Mouse (Mus musculus): Measurements from ENCODE around the gene Cstad. TPM values are rescaled to one million over a fixed set of nuclear protein-coding genes. Genes with fewer than 3 reads are reported as not detected.
A peak's percentile ranks its signal among the peaks of the same experiment; 100 is the strongest.

Gene Cstad
- polyA plus RNA-seq (2015; fragmentation: Nextera tagmentation; extraction: Ambion mirVana), result 0.51 and 0.63 TPM in 2 replicates

DNA sequence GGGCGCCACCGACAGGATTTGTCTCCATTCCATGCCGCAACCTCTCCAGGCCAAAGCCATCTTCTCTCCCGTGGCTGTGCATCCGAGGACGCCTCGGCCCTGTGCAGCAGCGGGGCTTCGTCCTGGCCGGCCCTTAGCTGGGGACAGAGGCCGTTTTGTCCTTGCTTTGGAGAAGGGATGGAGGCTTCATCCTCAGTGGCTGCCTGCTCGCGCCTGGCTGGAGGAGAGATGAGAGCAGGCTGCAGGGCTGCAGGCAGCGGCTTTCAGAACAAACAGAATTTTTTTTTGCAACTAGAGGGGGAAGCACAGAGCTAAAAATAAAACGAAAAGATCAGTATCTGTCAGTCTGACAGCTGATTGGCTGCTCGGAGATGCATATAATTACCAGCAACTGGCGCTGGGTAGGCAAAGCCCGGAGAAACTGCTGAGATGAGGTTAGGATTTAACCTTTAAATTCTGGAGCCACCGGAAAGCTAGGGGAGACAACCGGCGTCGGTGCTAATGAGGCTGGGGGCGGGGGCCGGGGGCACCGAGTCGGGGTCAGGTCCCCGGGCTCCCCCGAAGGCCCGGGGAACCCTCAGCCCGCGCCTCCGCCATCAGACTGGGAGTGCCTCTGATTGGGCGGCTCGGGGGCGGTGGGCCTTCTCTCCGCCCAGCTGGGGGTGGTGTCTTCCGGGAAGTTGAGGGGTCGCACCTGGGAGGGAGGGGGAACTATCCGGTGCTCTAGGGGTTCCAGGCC, at the start of gene Cstad:
Cstad (plus strand) TSS at position 400 of the 739 bp plus-strand sequence.
- Histone ChIP-seq H3K4me2 (peak within 1 kb of the TSS; percentile 56), H3K4me3 (peak within 1 kb of the TSS; percentile 44), H3K27me3 (replicated peaks) (no peaks in the 10 kb centered on the region), H3K9me3 (no peaks in the 10 kb centered on the region), H3K36me3 (replicated peaks) (no peaks in the 10 kb centered on the region), H3K4me1 (peaks cover 34% of the 10 kb centered on the region), H3K27ac (peak within 1 kb of the TSS; percentile 99), H3K9ac (peak within 1 kb of the TSS; percentile 85)
- under 1% methylated on average over 39 of the region's 39 CpGs for WGBS
- ATAC-seq (replicated peaks), result peak; percentile 71

GRCm38 (mm10) chr2:30545706-30546105, 49.1 kb upstream of the Cstad start:
- ATAC-seq (replicated peaks), result no peak
- Histone ChIP-seq H3K4me1 (peaks cover 38% of the 10 kb centered on the region), H3K4me2 (peak overlapping the region; percentile 55), H3K27ac (peak overlapping the region; percentile 87), H3K36me3 (replicated peaks) (no peaks in the 10 kb centered on the region), H3K9me3 (no peaks in the 10 kb centered on the region), H3K4me3 (peak overlapping the region; percentile 27; the same call in 1 of the 2 replicates), H3K27me3 (replicated peaks) (no peaks in the 10 kb centered on the region), H3K9ac (peak overlapping the region; percentile 25; the same call in 1 of the 2 replicates)
- WGBS, result 52% methylated on average over 7 of the region's 7 CpGs

DNA sequence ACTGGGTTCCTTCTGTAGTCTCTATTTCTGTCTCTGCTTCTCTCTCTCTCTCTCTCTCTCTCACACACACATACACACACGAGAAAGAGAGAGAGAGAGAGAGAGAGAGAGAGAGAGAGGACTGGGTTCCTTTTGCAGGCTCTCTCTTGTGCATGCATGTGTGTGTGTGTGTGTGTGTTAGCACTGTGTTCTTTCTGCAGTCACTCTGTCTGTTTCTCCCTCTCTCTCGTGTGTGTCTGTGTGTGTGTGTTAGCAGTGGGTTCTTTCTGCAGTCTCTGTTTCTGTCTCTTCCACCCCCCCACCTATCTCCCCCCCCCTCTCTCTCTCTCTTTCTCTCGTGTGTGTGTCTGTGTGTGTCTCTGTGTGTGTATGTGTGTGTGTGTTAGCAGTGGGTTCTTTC, 48.6 kb upstream of the Cstad start:
- Histone ChIP-seq H3K9me3 (no peaks in the 10 kb centered on the region), H3K4me2 (no peak overlapping the region), H3K4me1 (peaks cover 36% of the 10 kb centered on the region), H3K9ac (no peak overlapping the region), H3K4me3 (no peak overlapping the region), H3K36me3 (replicated peaks) (no peaks in the 10 kb centered on the region), H3K27me3 (replicated peaks) (no peaks in the 10 kb centered on the region), H3K27ac (peak overlapping the region; percentile 87)
- ATAC-seq (replicated peaks), result no peak
- 15% methylated on average over 2 of the region's 3 CpGs for WGBS

DNA sequence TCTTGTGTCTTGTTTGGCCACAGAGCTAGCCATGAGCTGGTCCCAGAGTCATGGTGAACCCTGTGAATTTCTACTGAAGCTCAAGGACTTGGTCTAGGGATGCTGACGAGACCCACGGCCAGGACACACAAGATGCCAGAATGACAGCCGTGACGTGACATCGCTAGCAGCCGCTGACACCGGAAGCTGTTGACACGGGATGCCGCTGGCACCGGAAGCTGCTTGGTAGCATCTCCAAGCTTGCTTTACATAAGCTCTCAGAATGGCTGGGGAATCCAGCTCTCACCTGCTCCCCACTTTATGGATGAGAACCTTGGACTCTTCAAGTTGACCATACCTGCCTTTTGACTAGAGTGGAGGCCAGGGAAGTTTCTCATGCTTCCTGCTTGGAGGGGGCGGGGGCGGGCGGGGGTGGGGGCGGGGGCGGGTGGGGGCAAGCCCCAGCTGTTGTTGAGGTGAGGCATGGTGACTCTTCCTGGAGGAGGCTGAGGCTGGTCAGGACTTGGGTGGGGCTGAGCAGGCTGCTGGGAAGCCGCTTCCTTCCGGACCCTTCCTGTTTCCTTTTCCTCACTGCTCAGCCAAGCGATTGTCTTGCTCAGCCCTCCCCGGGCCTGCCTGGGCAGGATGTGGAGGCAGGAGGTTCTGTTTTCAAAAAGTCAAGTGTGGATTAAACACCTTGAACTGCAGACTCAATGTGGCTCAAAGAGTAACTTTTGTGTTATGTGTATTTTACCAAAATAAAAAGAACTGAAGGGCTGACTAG, 47.2 kb upstream of the Cstad start:
- peak overlapping the region; percentile 13; the same call in 1 of the 2 replicates for H3K27ac ChIP-seq
- H3K27me3 ChIP-seq (replicated peaks), result no peaks in the 10 kb centered on the region
- H3K9ac ChIP-seq, result no peak overlapping the region
- no peaks in the 10 kb centered on the region for H3K36me3 ChIP-seq (replicated peaks)
- H3K4me2 ChIP-seq, result no peak overlapping the region
- WGBS, result 81% methylated on average over 19 of the region's 19 CpGs
- H3K4me1 ChIP-seq, result peaks cover 32% of the 10 kb centered on the region
- no peaks in the 10 kb centered on the region for H3K9me3 ChIP-seq
- no peak for ATAC-seq (replicated peaks)
- no peak overlapping the region for H3K4me3 ChIP-seq

GRCm38 (mm10) chr2:30551579-30551978, 43.3 kb upstream of the Cstad start:
- no peaks in the 10 kb centered on the region for H3K27me3 ChIP-seq (replicated peaks)
- peaks cover 11% of the 10 kb centered on the region for H3K4me1 ChIP-seq
- no peak for ATAC-seq (replicated peaks)
- 86% methylated on average over 5 of the region's 5 CpGs for WGBS
- H3K9me3 ChIP-seq, result no peaks in the 10 kb centered on the region
- no peaks in the 10 kb centered on the region for H3K36me3 ChIP-seq (replicated peaks)
- no peak overlapping the region for H3K4me3 ChIP-seq
- H3K4me2 ChIP-seq, result no peak overlapping the region
- H3K9ac ChIP-seq, result no peak overlapping the region
- no peak overlapping the region for H3K27ac ChIP-seq

DNA sequence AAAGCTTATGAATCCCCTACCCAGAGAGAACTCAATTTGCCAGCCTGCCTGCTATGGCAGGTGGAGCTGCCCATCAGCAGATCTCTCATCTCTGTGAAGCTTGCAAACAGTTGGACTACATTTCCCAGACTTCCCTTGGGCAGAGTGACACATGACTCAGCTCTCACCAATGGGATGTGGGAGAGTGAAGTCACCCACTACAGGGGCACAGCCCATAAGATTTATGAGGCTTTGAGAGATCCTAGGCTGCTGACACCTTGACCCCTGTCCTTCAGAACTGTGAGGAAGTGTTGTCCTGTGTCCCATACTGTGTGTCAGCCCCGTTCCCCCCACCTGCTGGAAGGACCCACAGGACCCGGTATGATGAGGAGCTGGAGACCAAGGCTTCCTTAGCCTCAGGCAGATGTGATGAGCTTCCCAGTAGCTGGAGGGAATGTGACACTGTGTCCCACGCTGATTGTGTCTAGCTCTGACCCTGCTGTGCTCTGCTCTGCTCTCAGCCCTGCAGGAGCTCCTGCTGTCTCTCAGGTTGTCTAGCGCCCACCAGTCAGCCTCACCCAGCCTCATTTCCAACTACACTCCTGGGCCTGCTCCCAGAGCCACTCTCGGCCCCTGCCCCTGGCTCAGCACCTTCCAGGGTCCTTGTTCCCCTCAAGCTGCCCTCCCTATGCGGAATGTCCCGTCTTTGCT, 40.8 kb upstream of the Cstad start:
- Histone ChIP-seq H3K4me1 (peaks cover 5% of the 10 kb centered on the region), H3K9ac (no peak overlapping the region), H3K36me3 (replicated peaks) (no peaks in the 10 kb centered on the region), H3K27me3 (replicated peaks) (no peaks in the 10 kb centered on the region), H3K27ac (peak overlapping the region; percentile 57), H3K9me3 (no peaks in the 10 kb centered on the region), H3K4me2 (peak overlapping the region; percentile 43), H3K4me3 (no peak overlapping the region)
- WGBS, result 61% methylated on average over 7 of the region's 7 CpGs
- peak; percentile 94 for ATAC-seq (replicated peaks)

GRCm38 (mm10) chr2:30555257-30555656, 39.6 kb upstream of the Cstad start:
- Histone ChIP-seq H3K27me3 (replicated peaks) (no peaks in the 10 kb centered on the region), H3K36me3 (replicated peaks) (no peaks in the 10 kb centered on the region), H3K4me1 (peaks cover 5% of the 10 kb centered on the region), H3K27ac (no peak overlapping the region), H3K9ac (no peak overlapping the region), H3K4me3 (no peak overlapping the region), H3K9me3 (no peaks in the 10 kb centered on the region), H3K4me2 (no peak overlapping the region)
- 78% methylated on average over 9 of the region's 9 CpGs for WGBS
- ATAC-seq (replicated peaks), result no peak

DNA sequence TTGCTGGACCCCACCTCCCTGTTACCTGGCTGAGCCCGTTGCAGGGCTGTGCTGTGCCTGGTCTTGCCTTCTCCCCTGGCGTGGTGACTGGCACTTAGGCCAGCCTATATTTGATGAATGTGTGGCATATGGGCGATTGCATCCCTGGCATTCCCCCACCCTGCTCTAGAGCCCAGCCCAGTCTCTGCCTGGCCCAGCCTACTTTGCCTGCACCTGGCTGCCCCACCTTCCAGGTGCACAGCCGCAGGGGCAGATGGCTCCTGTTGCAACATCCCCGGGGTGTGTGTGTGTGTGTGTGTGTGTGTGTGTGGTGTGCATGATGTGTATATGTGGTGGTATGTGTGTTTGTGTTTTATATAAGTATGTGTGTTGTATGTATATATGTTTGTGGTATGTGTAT, 38.3 kb upstream of the Cstad start:
- Histone ChIP-seq H3K27ac (no peak overlapping the region), H3K36me3 (replicated peaks) (no peaks in the 10 kb centered on the region), H3K4me3 (no peak overlapping the region), H3K9ac (no peak overlapping the region), H3K9me3 (no peaks in the 10 kb centered on the region), H3K4me1 (peaks cover 5% of the 10 kb centered on the region), H3K4me2 (no peak overlapping the region), H3K27me3 (replicated peaks) (no peaks in the 10 kb centered on the region)
- no peak for ATAC-seq (replicated peaks)
- WGBS, result 93% methylated on average over 5 of the region's 5 CpGs

- WGBS, result 95% methylated on average over 1 of the region's 1 CpGs
Measured at GRCm38 (mm10) chr2:30559552-30559951, 35.3 kb upstream of the Cstad start.

GRCm38 (mm10) chr2:30562553-30562952, 32.3 kb upstream of the Cstad start:
- Histone ChIP-seq H3K9me3 (no peaks in the 10 kb centered on the region), H3K9ac (no peak overlapping the region), H3K4me1 (peaks cover 11% of the 10 kb centered on the region), H3K4me2 (no peak overlapping the region), H3K36me3 (replicated peaks) (no peaks in the 10 kb centered on the region), H3K27me3 (replicated peaks) (no peaks in the 10 kb centered on the region), H3K27ac (no peak overlapping the region), H3K4me3 (no peak overlapping the region)
- 77% methylated on average over 3 of the region's 3 CpGs for WGBS
- ATAC-seq (replicated peaks), result no peak

More at GRCm38 (mm10) chr2:30559552-30559951, 35.3 kb upstream of the Cstad start:
- no peaks in the 10 kb centered on the region for H3K36me3 ChIP-seq (replicated peaks)
- H3K9ac ChIP-seq, result no peak overlapping the region
- no peak overlapping the region for H3K27ac ChIP-seq
- no peaks in the 10 kb centered on the region for H3K9me3 ChIP-seq
- no peaks in the 10 kb centered on the region for H3K27me3 ChIP-seq (replicated peaks)
- no peak for ATAC-seq (replicated peaks)
- H3K4me1 ChIP-seq, result no peaks in the 10 kb centered on the region
- no peak overlapping the region for H3K4me3 ChIP-seq
- no peak overlapping the region for H3K4me2 ChIP-seq

GRCm38 (mm10) chr2:30571647-30572046, 23.2 kb upstream of the Cstad start:
- H3K9ac ChIP-seq, result no peak overlapping the region
- no peak overlapping the region for H3K27ac ChIP-seq
- H3K27me3 ChIP-seq (replicated peaks), result no peaks in the 10 kb centered on the region
- H3K4me3 ChIP-seq, result no peak overlapping the region
- peaks cover 13% of the 10 kb centered on the region for H3K4me1 ChIP-seq
- WGBS, result 90% methylated on average over 4 of the region's 4 CpGs
- H3K36me3 ChIP-seq (replicated peaks), result no peaks in the 10 kb centered on the region
- H3K4me2 ChIP-seq, result no peak overlapping the region
- no peak for ATAC-seq (replicated peaks)
- H3K9me3 ChIP-seq, result no peaks in the 10 kb centered on the region

- H3K9me3 ChIP-seq, result no peaks in the 10 kb centered on the region
- no peaks in the 10 kb centered on the region for H3K36me3 ChIP-seq (replicated peaks)
- H3K27ac ChIP-seq, result no peak overlapping the region
- H3K4me2 ChIP-seq, result no peak overlapping the region
- H3K4me1 ChIP-seq, result no peaks in the 10 kb centered on the region
- ATAC-seq (replicated peaks), result no peak
- H3K27me3 ChIP-seq (replicated peaks), result no peaks in the 10 kb centered on the region
- no peak overlapping the region for H3K4me3 ChIP-seq
- H3K9ac ChIP-seq, result no peak overlapping the region
- 89% methylated on average over 4 of the region's 4 CpGs for WGBS
Measured at GRCm38 (mm10) chr2:30573522-30573921, 21.3 kb upstream of the Cstad start.
